Mouse (Mus musculus) adipocyte (in vitro differentiated cells): ENCODE measurements around the gene Ccl3.

ENCODE experiments used
- DNase-seq: peaks from one replicate; pipeline ENCODE4 v3.0.0-alpha.2; 2016; ENCODE audit warnings: low spot score

Ccl3 gene

DNA sequence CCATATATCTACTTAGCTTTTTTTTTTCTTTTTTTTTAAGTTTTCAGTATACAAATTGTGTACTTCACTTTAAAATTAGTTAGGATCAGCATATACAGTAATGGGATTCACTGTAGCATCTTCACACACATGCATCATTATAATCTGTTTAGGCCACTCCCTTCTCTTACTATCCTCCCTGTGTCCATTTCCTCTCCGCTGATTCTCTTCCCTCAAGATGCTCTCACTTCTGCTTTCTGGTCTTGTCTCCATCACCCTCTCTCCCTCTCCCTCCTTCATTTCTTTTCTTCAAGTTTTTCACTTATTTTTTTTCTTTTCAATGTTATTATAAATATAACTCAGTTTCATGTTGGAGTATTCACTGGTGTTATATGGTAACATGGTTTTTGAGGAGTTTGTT is 30.1 kb downstream of the Ccl3 start:
- no peak for DNase-seq

DNA sequence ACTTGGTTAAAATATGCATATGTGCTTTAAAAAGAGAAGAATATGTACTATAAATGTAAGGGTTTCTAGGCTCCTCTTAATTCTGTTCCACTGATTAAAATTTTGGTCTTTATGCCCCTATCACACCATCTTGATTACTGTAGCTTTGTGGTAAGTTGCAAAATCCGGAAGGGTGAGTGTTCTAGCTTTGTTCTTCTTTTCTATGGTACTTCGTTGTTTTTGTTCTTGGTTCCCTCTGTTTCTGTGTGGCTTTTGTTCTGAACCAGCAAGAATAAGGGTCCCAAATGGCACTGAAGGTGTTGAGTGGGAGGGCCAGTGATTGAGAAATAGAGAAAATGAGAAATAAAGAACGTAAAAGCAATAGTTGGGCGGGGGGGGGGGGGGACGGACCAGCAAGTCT is 30.9 kb downstream of the Ccl3 start:
- DNase-seq = no peak

DNA sequence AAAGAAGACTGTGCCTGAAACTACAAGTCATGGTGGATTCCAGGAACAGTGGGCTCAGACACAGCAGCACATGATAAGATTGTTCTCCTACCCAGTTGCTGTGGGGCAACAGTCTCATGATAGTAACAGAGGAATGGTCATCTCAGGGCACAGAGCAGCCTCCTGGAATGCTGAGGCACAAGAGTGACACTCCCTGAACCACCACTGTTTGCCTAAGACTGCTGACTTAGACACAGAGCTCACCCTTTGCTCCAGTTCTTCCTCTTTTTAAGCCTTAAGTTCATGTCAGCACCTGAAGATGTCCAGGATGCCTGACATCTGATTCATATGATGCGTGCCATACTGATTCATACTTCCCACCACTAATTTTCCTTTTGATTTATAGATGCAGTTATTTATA is 32.6 kb downstream of the Ccl3 start:
- DNase-seq = peak; percentile 39

DNA sequence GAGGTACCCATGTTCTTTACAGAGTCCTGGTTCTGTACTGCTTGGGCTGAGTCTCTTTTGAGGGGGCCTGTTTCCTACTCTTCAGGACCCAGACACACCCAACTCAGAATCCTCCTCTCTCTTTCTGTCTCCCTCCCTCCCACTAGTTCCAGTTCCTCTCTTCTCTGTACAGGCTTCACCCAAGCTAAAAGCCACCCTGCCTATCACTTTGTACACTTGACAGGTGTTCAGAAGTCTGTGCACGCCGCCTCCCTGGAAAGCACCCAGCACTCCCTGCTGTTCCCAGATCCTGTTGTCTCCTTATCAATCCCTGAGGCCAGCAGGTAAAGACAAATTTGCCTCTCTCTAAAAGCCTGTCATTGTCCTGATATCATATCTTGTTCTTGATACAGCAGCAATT is 38.3 kb downstream of the Ccl3 start:
- no peak for DNase-seq

DNA sequence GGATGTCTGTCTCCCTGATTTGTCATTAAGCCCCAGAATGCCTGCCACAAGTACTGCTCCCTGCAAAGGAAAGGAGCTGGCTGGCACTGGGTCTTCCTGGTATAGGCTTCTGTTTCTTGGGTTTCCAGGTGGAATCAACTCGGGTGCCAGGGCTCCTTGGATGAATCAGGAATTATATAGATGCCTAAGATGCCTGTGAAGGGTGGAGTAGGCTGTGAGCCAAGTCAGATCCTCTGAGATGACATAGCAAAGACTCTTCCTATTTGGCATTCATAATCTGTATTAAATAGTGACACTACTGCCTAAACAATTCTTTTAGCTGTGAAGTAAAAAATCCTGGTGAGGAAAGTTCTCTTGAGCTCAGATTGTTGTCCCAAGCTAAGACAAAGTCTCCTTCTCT is 42.8 kb downstream of the Ccl3 start:
- no peak for DNase-seq

DNA sequence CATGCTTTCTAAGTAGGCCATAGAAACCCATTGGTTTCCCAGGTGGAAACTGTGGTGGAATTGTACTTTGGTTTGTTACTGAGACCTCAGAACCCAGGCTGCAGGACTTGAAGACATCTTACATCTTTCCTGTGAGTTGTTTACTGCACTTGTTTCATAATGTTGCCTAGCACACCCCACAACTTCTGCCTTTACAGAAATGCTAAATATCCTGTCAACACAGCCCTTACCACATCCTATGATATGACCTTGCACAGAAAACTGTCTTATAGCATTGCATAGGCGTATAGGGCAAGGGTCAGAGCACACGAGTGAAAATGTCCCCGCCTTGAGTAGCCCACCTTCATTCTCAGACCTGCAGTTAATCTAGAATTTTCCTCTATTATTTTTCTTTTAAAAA is 43.6 kb downstream of the Ccl3 start:
- DNase-seq = no peak

DNA sequence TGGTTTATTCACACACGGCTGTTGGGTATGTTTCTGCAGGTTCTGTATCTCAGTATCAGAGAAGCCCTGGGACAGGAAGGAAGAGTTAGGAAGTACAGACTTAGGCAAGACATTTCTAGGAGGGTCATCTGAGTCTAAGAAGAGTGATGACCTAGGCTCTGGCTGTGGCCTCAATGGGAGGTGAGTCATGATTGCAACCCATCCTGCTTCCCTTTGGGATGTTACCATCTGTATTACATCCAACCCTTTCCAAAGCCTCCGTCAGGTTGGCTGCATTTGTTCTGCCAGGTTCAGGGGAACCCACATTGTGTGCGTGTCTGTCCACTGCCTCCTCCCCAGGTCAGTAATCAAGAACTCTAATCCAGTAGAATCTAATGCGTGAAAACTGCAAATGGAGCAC is 44.5 kb downstream of the Ccl3 start:
- DNase-seq = no peak

DNA sequence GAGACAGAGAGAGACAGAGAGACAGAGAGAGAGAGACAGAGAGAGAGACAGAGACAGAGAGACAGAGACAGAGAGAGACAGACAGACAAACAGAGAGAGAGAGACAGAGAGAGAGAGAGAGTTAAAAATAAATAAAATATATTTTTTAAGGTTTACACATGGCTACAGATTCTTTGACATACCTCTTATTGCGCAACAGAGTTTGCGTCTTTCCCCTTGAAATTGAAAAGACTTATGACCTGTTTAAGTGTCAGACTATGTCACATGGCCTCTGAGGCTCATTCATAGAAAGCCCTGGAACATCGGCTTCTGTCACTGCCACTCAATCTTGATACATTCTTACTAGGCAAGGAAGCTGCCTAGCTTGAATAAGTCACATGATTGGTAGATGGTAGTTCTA is 45.8 kb downstream of the Ccl3 start:
- no peak for DNase-seq

DNA sequence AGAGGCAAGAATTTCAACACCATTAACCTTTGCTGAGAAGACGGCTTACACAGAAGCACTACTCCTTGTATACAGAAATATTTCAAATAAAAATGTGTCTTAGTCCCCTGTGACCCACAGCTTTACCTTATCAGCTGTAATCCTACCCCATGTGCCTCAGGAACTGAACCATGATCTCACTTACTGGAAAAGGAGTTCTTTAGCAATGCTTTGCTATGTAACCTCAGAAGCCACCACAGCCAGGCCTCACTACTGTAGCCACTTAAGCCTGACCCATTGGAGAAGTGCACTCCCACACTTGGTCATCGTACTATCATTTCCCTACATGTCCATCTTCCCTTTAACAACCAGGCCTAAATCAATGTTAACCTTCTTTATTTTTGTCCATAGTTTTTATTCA is 48.6 kb downstream of the Ccl3 start:
- DNase-seq = peak; percentile 61

DNA sequence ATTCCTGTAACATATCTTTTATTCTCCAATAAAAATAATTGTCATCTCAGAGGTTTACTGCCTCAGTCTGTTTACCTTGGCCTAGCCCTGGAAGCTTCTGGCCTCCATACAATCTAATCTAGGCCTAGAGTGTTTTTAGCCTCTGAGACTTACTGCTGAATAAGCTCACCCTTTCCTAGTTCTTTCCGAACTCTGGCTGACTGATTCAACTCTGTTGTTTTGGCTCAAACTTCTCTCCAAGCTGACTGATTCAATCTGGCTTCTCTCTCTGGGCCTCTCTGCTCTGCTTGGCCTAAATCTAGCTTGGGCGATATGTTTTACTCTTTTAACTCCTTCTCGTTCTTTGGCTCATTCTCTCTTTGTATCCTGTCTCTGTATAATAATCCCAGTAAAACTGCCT is 50.2 kb downstream of the Ccl3 start:
- peak; percentile 68 for DNase-seq

DNA sequence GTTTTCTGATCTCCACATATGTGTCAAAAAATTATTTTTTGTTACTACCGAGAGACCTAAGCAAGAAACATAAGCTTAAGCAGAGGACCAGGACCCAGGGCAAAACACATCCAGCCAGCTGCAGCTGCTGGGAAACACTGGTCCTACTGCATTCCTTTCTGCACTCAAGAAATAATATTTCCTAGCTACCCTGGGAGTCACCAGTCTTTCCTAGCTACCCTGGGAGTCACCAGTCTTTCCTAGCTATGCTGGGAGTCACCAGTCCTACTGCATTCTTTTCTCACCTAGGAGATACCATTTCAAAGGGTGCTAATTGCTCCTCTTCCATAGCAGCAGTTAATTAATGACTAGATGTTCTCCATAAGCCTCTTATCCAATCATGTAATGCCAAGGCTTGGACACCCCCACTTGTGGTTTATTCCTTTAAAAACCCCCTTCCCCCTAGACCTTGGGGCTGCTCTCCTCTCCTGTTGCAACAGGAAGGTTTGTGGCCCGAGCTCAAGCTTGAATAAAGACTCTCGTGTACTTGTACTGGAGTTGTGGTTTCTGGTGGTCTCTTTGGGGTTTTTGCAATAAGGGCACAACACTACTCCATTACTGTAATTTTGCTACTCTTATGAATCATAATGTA is 50.8 kb downstream of the Ccl3 start:
- no peak for DNase-seq
